Mouse (Mus musculus) forebrain, postnatal 0 days (tissue): ENCODE measurements at regions not wholly inside any gene's neighbourhood (a gene's known extent, or its start where the extent isn't known, plus 50 kb on each side); places are given as distances from the start of the nearest gene placed in this dataset.

Experiments
- ATAC-seq: fragments of 200-750 bp; cut with Nextera tagmentation; 2 replicates; pipeline ENCODE4 v1.8.0; 2017; ENCODE audit warnings: mild to moderate bottlenecking, moderate library complexity
- DNase-seq: peaks from one replicate; pipeline ENCODE4 v3.0.0-alpha.2; 2015
- H3K27ac ChIP-seq: fragments of 300-500 bp; sonication (generic); 2 replicates; pipeline ENCODE4 v1.5.1; 2014; ENCODE audit warnings: low read depth, mild to moderate bottlenecking, antibody characterized with exemption, low read length, moderate library complexity, mixed read lengths
- H3K27me3 ChIP-seq: fragments of 300-500 bp; sonication (generic); 2 replicates; pipeline ENCODE4 v1.6.1; 2014; ENCODE audit warnings: mild to moderate bottlenecking, low read length, mixed read lengths; ENCODE audit not compliant: insufficient read depth
- H3K36me3 ChIP-seq: fragments of 300-500 bp; sonication (generic); 2 replicates; pipeline ENCODE4 v1.6.1; 2014; ENCODE audit warnings: mild to moderate bottlenecking, moderate library complexity; ENCODE audit not compliant: insufficient read depth
- H3K4me1 ChIP-seq: fragments of 300-500 bp; sonication (generic); 2 replicates; pipeline ENCODE4 v1.6.1; 2014; ENCODE audit warnings: antibody characterized with exemption; ENCODE audit not compliant: insufficient read depth
- H3K4me2 ChIP-seq: fragments of 300-500 bp; sonication (generic); 2 replicates; pipeline ENCODE4 v1.6.1; 2014; ENCODE audit warnings: low read depth, mild to moderate bottlenecking, moderate library complexity
- H3K4me3 ChIP-seq: fragments of 300-500 bp; sonication (generic); 2 replicates; pipeline ENCODE4 v1.5.1; 2014; ENCODE audit warnings: low read depth, low read length, mixed read lengths
- H3K9ac ChIP-seq: fragments of 300-500 bp; sonication (generic); 2 replicates; pipeline ENCODE4 v1.6.1; 2014; ENCODE audit warnings: mild to moderate bottlenecking
- H3K9me3 ChIP-seq: fragments of 300-500 bp; sonication (generic); 2 replicates; pipeline ENCODE4 v1.6.1; 2016; ENCODE audit warnings: low read length
- CTCF ChIP-seq: sonication (generic); IDR thresholded peaks from 2 replicates; pipeline ENCODE4 v1.5.1; 2016; ENCODE audit warnings: antibody characterized with exemption, control low read depth, low read depth
- whole genome bisulfite sequencing: fragments of 180-500 bp; shearing (Covaris S2); extraction: QIAGEN DNeasy Blood & Tissue Kit; methylation state at CpG from one replicate; pipeline ENCODE4 v1.1.7; 2014; 5-methylcytosine and 5-hydroxymethylcytosine counted together

DNA sequence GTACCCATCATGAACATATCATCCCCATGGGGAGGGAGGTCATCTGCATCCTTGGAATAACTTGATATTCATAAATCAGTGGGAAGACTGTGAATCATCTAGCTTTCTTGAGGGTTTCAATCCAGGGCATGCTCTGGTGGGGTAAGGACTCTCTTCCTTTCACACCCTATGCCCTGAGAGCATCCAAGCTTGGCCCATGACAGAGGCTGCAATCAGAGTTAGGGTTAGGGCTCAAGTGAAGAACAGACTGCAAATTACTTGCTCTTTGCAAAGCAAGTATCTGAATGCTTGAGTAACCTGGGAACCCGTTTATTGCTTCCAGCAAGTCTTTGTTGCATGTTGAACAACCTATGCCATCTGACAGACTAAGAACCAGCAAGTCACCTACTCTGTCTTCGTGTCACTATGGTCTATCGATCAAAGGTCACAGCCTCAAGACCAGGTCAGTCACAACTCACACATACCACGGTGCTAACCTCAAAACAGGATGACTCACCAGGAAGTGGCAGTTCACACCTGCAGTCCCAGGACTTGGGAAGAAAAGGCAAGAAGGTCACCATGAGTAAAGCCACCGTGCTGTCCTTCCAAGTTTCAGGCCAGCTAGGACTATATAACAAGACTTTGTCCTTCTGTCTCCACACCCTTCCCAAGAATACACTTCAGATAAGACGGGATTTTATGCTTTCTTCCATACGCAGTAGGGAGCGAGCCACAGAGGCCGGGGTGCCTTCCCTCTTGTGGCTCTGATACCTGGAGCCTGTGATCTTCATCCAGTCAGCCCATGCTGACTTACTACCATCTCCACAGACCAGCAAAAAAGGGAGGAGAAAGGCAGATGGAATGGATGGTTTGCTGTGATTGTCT lies 129.7 kb upstream of the Irf2bp2 start:
- Histone ChIP-seq H3K27me3 (no peaks in the 10 kb centered on the region), H3K9ac (no peak overlapping the region), H3K36me3 (no peaks in the 10 kb centered on the region), H3K4me2 (no peak overlapping the region), H3K27ac (no peak overlapping the region), H3K4me1 (no peaks in the 10 kb centered on the region), H3K9me3 (no peaks in the 10 kb centered on the region), H3K4me3 (no peak overlapping the region)
- 93% methylated on average over 9 of the region's 9 CpGs for WGBS
- TF ChIP-seq CTCF: no peak
- no peak for ATAC-seq
- no peak for DNase-seq

DNA sequence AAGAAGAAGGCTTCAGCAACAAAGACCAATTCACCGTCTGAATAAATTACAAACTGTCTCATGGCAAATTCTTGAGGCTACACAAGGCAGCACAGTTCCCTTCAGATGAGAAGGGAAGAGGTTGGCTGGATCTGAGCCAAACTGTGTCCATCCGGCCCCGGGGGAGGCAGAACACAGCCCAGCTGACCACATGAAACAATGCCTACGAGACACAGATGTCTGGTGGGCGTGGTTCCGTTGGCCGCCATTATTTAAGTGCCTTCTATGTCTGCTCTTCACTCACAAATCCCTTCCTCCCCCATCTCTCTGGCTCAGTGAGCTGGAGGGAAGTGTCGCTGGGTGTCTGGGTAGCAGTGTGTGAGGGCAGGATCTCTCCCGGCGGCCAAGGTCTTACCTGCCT lies 127.8 kb upstream of the Irf2bp2 start:
- Histone ChIP-seq H3K27ac (no peak overlapping the region), H3K27me3 (no peaks in the 10 kb centered on the region), H3K4me1 (no peaks in the 10 kb centered on the region), H3K4me2 (no peak overlapping the region), H3K36me3 (no peaks in the 10 kb centered on the region), H3K9me3 (no peaks in the 10 kb centered on the region), H3K9ac (no peak overlapping the region), H3K4me3 (no peak overlapping the region)
- TF ChIP-seq CTCF: no peak
- WGBS: 69% methylated on average over 10 of the region's 10 CpGs
- no peak for ATAC-seq
- DNase-seq: no peak

DNA sequence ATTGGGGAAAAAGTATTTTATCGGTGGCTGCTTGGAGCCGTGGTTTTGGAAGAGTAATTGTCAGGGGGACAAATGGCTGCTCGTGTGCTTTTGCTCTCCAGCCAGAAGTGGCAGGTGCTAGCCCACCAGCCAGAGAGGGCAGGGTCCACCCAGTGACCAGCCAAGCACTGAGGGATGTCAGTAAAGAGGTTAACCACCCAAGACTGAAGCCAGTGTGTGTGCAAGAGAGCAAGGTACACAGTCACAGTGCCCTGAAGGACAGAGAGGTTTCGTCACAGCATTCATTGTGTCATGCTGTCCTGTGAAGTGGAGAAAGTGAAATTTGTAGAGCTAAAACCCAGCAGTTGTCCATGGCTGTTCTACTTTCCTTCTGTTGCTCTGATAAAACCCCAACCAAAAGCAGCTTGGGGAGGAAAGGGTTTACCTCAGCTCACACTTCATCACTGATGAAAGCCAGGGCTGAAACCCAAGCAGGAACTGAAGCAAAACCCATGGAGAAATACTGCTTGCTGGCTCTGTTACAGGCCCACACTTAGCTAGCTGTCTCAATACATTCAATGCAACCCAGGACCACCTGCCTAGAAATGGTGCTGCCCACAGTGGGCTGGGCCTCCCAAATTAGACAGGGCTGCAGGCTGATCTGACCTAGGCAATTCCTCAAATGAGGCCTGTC lies 126.8 kb upstream of the Irf2bp2 start:
- 91% methylated on average over 4 of the region's 4 CpGs for whole genome bisulfite sequencing
- Histone ChIP-seq H3K9me3 (no peaks in the 10 kb centered on the region), H3K27ac (no peak overlapping the region), H3K4me3 (no peak overlapping the region), H3K9ac (no peak overlapping the region), H3K27me3 (no peaks in the 10 kb centered on the region), H3K4me2 (no peak overlapping the region), H3K36me3 (no peaks in the 10 kb centered on the region), H3K4me1 (no peaks in the 10 kb centered on the region)
- DNase-seq (no peak), ATAC-seq (no peak)
- TF ChIP-seq CTCF: no peak

DNA sequence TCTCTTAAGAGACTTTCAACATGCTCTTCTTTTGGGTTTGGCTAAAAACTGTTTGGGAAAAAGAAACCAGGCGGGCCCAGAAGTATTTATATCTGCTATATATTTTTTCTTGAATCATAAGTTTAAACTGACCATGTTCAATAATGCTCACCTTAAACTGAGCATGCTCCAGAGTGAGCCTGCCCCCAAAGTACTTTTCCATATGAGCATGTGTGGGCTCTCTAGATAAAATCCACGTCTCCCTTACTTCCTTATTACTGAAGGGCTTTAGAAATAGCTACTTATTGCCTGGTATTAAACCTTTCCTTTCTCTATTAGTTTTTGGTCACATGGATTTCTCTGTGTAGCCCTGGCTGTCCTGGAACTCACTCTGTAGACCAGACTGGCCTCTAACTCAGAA lies 126.0 kb upstream of the Irf2bp2 start:
- Histone ChIP-seq H3K4me3 (no peak overlapping the region), H3K27ac (no peak overlapping the region), H3K4me1 (no peaks in the 10 kb centered on the region), H3K27me3 (no peaks in the 10 kb centered on the region), H3K4me2 (no peak overlapping the region), H3K36me3 (no peaks in the 10 kb centered on the region), H3K9me3 (no peaks in the 10 kb centered on the region), H3K9ac (no peak overlapping the region)
- DNase-seq (no peak), ATAC-seq (no peak)
- 95% methylated on average over 2 of the region's 2 CpGs for WGBS
- TF ChIP-seq CTCF: no peak

DNA sequence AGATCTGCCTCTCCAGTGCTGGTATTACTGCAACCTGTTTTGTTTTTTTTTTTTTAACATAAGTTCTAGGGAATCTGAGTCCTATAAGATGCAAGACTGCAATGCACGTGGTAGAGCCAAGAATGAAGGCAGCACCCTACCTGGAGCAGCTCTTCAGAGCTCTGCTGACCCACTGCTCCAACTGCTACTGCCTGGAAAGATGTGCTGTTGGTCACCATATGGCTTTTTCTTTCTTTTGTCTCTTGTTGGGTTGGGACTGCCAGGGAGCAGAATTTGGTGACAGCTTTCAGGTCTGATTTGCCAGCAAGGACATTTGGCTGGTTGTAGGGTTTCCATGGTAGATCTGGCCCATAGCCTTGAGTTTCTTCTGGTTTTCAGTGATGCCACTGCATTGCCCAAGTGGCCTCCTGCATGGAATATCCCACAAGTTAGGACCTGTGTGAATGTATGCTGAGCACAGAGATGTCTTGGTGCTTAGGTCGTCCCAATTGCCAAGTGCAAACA lies 123.9 kb upstream of the Irf2bp2 start:
- no peak for TF ChIP-seq CTCF
- WGBS: 80% methylated on average over 2 of the region's 2 CpGs
- no peaks in the 10 kb centered on the region for H3K27me3 ChIP-seq
- no peak overlapping the region for H3K4me2 ChIP-seq
- 0 out of 2 replicates have a peak, but pooled peaks cover 5% of the 10 kb centered on the region for H3K4me1 ChIP-seq
- DNase-seq: peak; percentile 46
- no peaks in the 10 kb centered on the region for H3K9me3 ChIP-seq
- no peaks in the 10 kb centered on the region for H3K36me3 ChIP-seq
- ATAC-seq: no peak
- no peak overlapping the region for H3K9ac ChIP-seq
- no peak overlapping the region for H3K27ac ChIP-seq
- no peak overlapping the region for H3K4me3 ChIP-seq

DNA sequence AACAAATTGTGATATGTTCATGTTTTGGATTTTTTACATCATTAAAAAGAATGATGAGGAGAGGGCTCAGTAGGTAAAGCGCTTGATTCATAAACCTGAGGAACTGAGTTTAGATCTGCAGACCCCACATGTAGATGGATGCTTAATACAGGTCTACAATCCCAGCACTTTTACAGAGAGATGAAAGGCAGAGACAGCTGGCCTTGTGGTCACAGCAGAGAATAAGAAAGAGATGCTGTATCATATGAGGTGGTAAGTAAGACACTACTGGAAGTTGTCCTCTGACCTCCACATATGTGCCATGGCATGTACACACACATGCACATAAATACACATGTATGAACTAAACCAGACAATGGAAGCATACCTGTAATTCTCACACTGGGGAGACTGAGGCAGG lies 121.9 kb upstream of the Irf2bp2 start:
- H3K36me3 ChIP-seq: no peaks in the 10 kb centered on the region
- H3K4me1 ChIP-seq: 0 out of 2 replicates have a peak, but pooled peaks cover 5% of the 10 kb centered on the region
- no peak overlapping the region for H3K27ac ChIP-seq
- H3K27me3 ChIP-seq: no peaks in the 10 kb centered on the region
- H3K9me3 ChIP-seq: no peaks in the 10 kb centered on the region
- no peak overlapping the region for H3K4me2 ChIP-seq
- ATAC-seq: no peak
- no peak for TF ChIP-seq CTCF
- DNase-seq: no peak
- H3K4me3 ChIP-seq: no peak overlapping the region
- no peak overlapping the region for H3K9ac ChIP-seq
- WGBS: 98% methylated on average over 1 of the region's 1 CpGs

DNA sequence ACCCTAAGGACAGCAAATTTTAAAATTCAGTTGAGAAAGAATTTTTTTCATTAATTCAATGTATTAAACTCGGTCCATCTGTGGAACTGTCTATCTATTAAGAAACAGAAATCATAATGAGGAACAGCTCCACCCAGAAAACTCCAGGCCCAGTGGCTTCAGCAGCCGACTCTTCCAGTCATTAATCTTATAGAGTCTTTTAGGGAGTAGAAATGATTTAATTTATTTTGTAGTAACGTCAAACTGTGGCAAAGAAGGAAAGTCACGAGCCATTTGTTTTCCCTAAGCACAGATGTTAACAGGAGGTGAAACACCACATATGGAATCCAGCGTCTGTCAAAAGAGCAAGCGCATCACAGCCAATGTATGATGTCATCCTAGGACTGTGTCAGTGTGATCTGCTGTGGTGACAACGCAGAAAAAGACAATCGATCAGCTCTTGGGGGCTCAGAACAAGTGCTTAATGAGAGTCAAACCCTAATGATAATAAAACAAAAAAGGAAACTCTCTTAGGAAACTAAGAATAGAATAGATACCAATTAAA lies 119.9 kb upstream of the Irf2bp2 start:
- Histone ChIP-seq H3K9ac (no peak overlapping the region), H3K4me1 (0 out of 2 replicates have a peak, but pooled peaks cover 5% of the 10 kb centered on the region), H3K27me3 (no peaks in the 10 kb centered on the region), H3K4me3 (no peak overlapping the region), H3K36me3 (no peaks in the 10 kb centered on the region), H3K9me3 (no peaks in the 10 kb centered on the region), H3K27ac (0 out of 2 replicates have a peak overlapping the region, but pooled peaks have one; percentile 1), H3K4me2 (no peak overlapping the region)
- DNase-seq (no peak), ATAC-seq (no peak)
- no peak for TF ChIP-seq CTCF
- 21% methylated on average over 8 of the region's 8 CpGs for WGBS
